Mouse (Mus musculus): ENCODE data around the gene C1qb. TPM values are rescaled to one million over a fixed set of nuclear protein-coding genes. Genes with fewer than 3 reads are reported as not detected.

Gene C1qb
- total and polyA plus RNA-seq, 2 experiments from 2014 or later = 37.2 to 64.1 TPM

DNA sequence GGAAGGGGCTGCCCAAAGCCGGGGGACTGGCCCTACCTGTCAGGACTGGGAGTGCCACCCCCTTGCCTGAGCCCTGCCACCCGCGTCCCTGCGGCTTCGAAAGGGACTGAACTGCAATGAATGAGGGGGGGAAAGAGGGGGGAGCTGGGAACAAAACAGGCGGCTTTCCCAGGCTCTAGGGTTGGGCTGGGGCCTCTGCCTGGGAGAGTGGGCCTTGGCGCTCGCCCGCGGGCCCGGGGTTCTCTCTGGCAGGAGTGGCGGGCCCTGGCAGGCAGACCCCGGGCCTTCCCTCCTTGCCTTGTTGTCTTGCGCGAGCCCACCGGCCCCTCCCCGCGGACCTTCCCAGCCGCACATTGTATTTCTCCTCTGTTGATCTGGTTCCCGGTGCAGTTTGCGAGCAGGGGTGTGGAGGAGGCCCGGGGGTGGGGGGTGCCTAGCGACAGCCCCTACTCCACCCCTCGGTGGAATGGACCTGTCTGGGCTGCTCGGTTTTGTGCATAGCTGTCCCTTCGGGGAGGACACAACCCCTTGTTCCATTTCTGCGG is 49.5 kb downstream of the C1qb start:
- WGBS = 1% methylated on average over 15 of the region's 27 CpGs
- DNase-seq (ENCODE audit: low spot score) (no peak), ATAC-seq (ENCODE audit: insufficient read depth, low read depth) (peak; percentile 37)
- peak overlapping the region; percentile 98 for H3K4me2 ChIP-seq (ENCODE audit: low read depth, low read length)
- peaks cover 90% of the 10 kb centered on the region for H3K27me3 ChIP-seq (ENCODE audit: control insufficient read depth, insufficient read depth, low read length)
- no peak for TF ChIP-seq CTCF (IDR thresholded peaks at IDR 0.05; ENCODE audit: low read depth)
- TF ChIP-seq EP300 (IDR thresholded peaks at IDR 0.05; ENCODE audit: low read depth) = no peak
- peak overlapping the region; percentile 51; the same call in 1 of the 2 replicates for H3K9ac ChIP-seq (replicated peaks; ENCODE audit: low read depth, low read length)
- no peaks in the 10 kb centered on the region for H3K9me3 ChIP-seq (replicated peaks; ENCODE audit: control insufficient read depth, low read length)
- H3K27ac ChIP-seq (ENCODE audit: low read depth) = no peak overlapping the region
- peak overlapping the region; percentile 65 for H3K4me3 ChIP-seq (ENCODE audit: low read depth, low read length)
- H3K36me3 ChIP-seq (replicated peaks; ENCODE audit: control insufficient read depth, insufficient read depth, low read length) = no peaks in the 10 kb centered on the region
- H3K4me1 ChIP-seq (ENCODE audit: control insufficient read depth, insufficient read depth) = 0 out of 2 replicates have a peak, but pooled peaks cover 10% of the 10 kb centered on the region

DNA sequence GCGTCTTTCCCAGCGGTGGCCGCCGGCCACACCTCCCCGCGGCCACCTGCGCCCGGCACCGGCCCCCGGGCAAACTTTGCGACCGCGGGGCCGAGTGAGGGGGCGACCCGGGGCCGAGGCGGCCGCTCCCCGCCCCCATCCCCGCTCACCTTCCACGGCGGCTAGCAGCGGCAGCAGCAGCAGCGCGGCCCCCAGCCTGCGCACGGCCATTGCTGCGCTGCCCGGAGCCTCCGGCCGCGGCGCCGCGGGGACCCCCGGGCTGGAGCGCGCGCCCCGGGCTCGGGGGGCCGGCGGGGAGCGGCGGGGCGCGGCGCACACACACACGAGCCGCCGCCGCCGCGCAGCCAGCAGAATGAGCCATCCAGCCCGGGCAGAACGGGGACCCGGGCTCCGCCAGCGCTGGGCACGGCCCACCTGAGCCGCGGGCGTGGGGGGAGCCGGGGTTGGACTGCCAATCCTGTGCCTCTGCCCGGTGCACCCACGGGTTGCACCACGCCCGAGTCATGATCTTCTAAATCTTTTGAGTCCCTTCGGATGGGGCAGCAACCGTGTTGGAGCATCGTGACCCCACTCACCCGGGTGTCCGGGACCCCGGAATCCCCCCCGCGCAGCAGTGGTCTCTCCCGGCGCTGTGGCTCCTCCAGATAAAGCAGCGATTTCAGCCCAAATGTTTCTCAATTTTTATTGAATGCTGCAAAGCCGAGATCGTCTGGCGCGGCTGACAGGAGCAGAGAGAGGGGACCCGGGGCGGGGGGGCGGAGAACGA is 50.2 kb downstream of the C1qb start, which contains the start of gene Ephb2:
TSS of gene Ephb2 (minus strand) at position 368 of the 766 bp plus-strand sequence.
- ATAC-seq (ENCODE audit: insufficient read depth, low read depth) (peak; percentile 65), DNase-seq (ENCODE audit: low spot score) (no peak)
- TF ChIP-seq CTCF (IDR thresholded peaks at IDR 0.05; ENCODE audit: low read depth) = no peak
- 0 out of 2 replicates have a peak, but pooled peaks have one; percentile 24 for TF ChIP-seq EP300 (IDR thresholded peaks at IDR 0.05; ENCODE audit: low read depth)
- 0 out of 2 replicates have a peak, but pooled peaks cover 10% of the 10 kb centered on the region for H3K4me1 ChIP-seq (ENCODE audit: control insufficient read depth, insufficient read depth)
- no peak within 1 kb of the TSS for H3K27ac ChIP-seq (ENCODE audit: low read depth)
- peaks cover 94% of the 10 kb centered on the region for H3K27me3 ChIP-seq (ENCODE audit: control insufficient read depth, insufficient read depth, low read length)
- peak within 1 kb of the TSS; percentile 98 for H3K4me2 ChIP-seq (ENCODE audit: low read depth, low read length)
- no peaks in the 10 kb centered on the region for H3K36me3 ChIP-seq (replicated peaks; ENCODE audit: control insufficient read depth, insufficient read depth, low read length)
- H3K9me3 ChIP-seq (replicated peaks; ENCODE audit: control insufficient read depth, low read length) = no peaks in the 10 kb centered on the region
- peak within 1 kb of the TSS; percentile 51 for H3K9ac ChIP-seq (replicated peaks; ENCODE audit: low read depth, low read length)
- H3K4me3 ChIP-seq (ENCODE audit: low read depth, low read length) = peak within 1 kb of the TSS; percentile 65
- WGBS = under 1% methylated on average over 64 of the region's 88 CpGs

DNA sequence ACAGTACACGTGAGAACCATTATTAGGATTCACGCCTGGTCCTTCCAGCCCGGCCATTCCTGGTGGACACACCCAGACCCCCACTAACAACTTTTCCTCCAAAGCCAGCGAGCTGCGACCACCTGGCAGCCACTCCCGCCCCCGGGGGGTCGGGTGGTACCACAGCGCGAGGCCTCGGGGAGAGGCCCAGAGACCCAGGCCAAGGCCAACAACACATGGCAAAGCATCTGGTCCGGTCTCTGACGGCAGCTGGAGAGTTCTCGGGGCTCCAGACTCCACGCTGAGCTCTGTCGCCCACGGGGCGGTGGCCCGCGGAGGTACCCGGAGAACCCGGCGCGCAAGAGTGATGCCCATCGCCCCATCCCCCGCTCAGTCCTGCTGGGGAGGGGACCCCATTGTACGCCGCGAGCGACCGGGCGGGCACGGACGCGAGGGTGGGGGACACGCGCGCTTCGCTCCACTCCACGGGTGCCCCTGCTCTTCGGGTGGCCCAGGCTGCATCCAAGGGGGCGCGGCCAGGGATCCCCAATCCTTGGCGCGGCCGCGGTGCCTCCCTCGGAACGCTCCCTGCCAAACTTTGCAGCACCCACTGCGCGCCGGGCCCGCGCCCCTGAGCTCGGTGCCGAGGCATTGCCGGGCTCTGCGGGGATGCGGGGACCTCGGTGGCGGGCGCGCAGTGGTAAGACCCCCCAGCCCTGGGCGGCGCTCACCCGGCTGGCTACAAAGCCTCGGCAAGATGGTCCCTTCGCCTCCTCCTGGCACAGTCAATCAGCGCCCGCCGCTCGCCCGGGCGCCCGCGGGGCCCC is 51.0 kb downstream of the C1qb start:
- peak overlapping the region; percentile 98 for H3K4me2 ChIP-seq (ENCODE audit: low read depth, low read length)
- 0 out of 2 replicates have a peak, but pooled peaks cover 10% of the 10 kb centered on the region for H3K4me1 ChIP-seq (ENCODE audit: control insufficient read depth, insufficient read depth)
- H3K9me3 ChIP-seq (replicated peaks; ENCODE audit: control insufficient read depth, low read length) = no peaks in the 10 kb centered on the region
- peak overlapping the region; percentile 51 for H3K9ac ChIP-seq (replicated peaks; ENCODE audit: low read depth, low read length)
- no peaks in the 10 kb centered on the region for H3K36me3 ChIP-seq (replicated peaks; ENCODE audit: control insufficient read depth, insufficient read depth, low read length)
- DNase-seq (ENCODE audit: low spot score) (no peak), ATAC-seq (ENCODE audit: insufficient read depth, low read depth) (no peak)
- no peak overlapping the region for H3K27ac ChIP-seq (ENCODE audit: low read depth)
- 2% methylated on average over 65 of the region's 76 CpGs for WGBS
- TF ChIP-seq CTCF (IDR thresholded peaks at IDR 0.05; ENCODE audit: low read depth) (no peak), EP300 (IDR thresholded peaks at IDR 0.05; ENCODE audit: low read depth) (no peak)
- H3K4me3 ChIP-seq (ENCODE audit: low read depth, low read length) = peak overlapping the region; percentile 65
- H3K27me3 ChIP-seq (ENCODE audit: control insufficient read depth, insufficient read depth, low read length) = peaks cover 96% of the 10 kb centered on the region

DNA sequence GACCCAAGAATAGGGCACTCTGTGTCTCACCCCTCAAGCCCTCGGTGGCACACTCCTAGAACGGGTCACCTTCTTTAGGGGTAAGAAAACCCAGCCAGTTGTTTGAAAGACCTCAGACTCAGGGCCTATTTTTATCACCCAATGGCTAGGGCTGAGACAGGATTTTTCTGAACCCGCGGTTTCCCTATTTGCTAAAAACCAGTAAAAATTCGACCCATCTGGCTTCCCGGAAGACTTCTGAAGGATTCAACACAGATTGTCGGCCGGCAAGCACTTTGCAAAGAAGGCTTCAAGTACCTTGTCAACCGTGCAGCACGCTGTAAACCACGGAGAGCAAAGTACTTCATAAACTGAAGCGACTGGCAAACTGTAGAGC is 51.6 kb downstream of the C1qb start:
- TF ChIP-seq EP300 (IDR thresholded peaks at IDR 0.05; ENCODE audit: low read depth) (no peak), CTCF (IDR thresholded peaks at IDR 0.05; ENCODE audit: low read depth) (no peak)

DNA sequence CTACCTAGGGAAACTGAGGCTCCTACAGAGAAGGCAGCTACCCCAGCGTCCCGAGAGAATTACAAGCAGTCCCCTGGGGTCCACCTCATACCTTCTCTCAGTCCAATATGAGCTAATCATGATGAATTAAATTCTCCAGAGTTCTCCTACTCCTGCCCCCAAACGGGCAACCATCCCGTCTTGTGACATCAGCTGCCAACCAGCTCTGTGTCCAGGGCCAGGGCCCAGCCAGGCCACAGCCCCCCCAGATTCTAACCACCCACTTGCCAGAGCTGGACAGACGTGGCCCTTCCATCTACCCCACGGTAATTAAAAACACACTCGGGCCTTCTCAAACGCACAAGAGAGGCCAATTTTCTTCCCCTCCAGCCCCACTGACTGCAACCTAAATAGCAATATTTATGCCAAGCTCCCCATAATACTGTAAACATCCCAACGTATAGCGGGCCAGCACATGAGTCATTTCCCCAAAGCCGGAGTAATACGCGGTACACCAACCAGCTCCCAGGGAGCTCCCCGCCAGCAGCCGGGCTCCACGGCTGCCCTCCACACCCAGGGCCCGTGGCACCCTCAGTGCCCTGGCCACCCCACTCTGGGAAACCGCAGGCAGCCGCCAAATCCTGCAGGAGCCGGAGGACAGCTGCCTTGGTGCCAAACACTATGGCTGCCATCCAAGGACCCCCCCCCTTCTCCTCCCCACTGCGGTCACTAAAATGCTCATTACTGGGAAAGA is 52.2 kb downstream of the C1qb start:
- H3K27ac ChIP-seq (ENCODE audit: low read depth) = no peak overlapping the region
- H3K4me3 ChIP-seq (ENCODE audit: low read depth, low read length) = no peak overlapping the region
- 0 out of 2 replicates have a peak, but pooled peaks cover 10% of the 10 kb centered on the region for H3K4me1 ChIP-seq (ENCODE audit: control insufficient read depth, insufficient read depth)
- no peak overlapping the region for H3K4me2 ChIP-seq (ENCODE audit: low read depth, low read length)
- WGBS = 65% methylated on average over 21 of the region's 21 CpGs
- DNase-seq (ENCODE audit: low spot score) (no peak), ATAC-seq (ENCODE audit: insufficient read depth, low read depth) (no peak)
- TF ChIP-seq CTCF (IDR thresholded peaks at IDR 0.05; ENCODE audit: low read depth) (no peak), EP300 (IDR thresholded peaks at IDR 0.05; ENCODE audit: low read depth) (no peak)
- H3K9ac ChIP-seq (replicated peaks; ENCODE audit: low read depth, low read length) = no peak overlapping the region
- H3K36me3 ChIP-seq (replicated peaks; ENCODE audit: control insufficient read depth, insufficient read depth, low read length) = no peaks in the 10 kb centered on the region
- H3K27me3 ChIP-seq (ENCODE audit: control insufficient read depth, insufficient read depth, low read length) = peaks cover 96% of the 10 kb centered on the region
- no peaks in the 10 kb centered on the region for H3K9me3 ChIP-seq (replicated peaks; ENCODE audit: control insufficient read depth, low read length)

More for the DNA sequence above, 51.6 kb downstream of the C1qb start:
- Histone ChIP-seq H3K4me3 (ENCODE audit: low read depth, low read length) (peak overlapping the region; percentile 65; the same call in 1 of the 2 replicates), H3K4me2 (ENCODE audit: low read depth, low read length) (peak overlapping the region; percentile 98), H3K9ac (replicated peaks; ENCODE audit: low read depth, low read length) (no peak overlapping the region), H3K27ac (ENCODE audit: low read depth) (no peak overlapping the region), H3K27me3 (ENCODE audit: control insufficient read depth, insufficient read depth, low read length) (peaks cover 96% of the 10 kb centered on the region), H3K9me3 (replicated peaks; ENCODE audit: control insufficient read depth, low read length) (no peaks in the 10 kb centered on the region), H3K4me1 (ENCODE audit: control insufficient read depth, insufficient read depth) (0 out of 2 replicates have a peak, but pooled peaks cover 10% of the 10 kb centered on the region), H3K36me3 (replicated peaks; ENCODE audit: control insufficient read depth, insufficient read depth, low read length) (no peaks in the 10 kb centered on the region)
- ATAC-seq (ENCODE audit: insufficient read depth, low read depth) (no peak), DNase-seq (ENCODE audit: low spot score) (no peak)
- 16% methylated on average over 12 of the region's 12 CpGs for WGBS

All from heart, postnatal 0 days (tissue).